Mouse (Mus musculus): ENCODE data around the gene Amh. TPM values are rescaled to one million over a fixed set of nuclear protein-coding genes. Genes with fewer than 3 reads are reported as not detected.

Amh gene
- 0.47 TPM for polyA plus RNA-seq (2021)

DNA sequence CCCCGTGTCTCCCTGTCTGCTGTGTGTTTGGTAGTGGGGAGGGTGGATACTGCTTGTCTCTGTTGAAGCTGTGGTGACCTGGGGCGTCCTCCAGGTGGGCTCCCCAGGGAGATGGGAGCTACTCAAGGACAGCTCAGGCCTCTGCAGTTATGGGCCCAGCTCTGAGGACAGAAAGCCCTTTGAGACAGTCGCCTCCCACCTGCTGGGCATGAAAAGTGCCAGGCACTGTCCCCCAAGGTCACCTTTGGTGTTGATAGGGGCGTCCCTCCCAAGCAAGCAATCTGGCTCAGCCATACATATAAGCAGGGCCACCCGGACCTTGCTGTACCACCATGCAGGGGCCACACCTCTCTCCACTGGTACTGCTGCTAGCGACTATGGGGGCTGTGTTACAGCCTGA is at the start of gene Amh:
Amh (plus strand) TSS at position 328 of the 400 bp plus-strand sequence.
- TF ChIP-seq CTCF (IDR thresholded peaks at IDR 0.05) = no peak
- ATAC-seq (no peak), DNase-seq (ENCODE audit: low read depth, low spot score) (no peak)
- CTCF ChIA-PET = interaction anchor here (0.9 to 2.1 kb wide), 2 partner anchors 13 to 54 kb away, joined by 3 to 8 read pairs; no protein-coding TSS in a partner anchor
- no peaks in the 10 kb centered on the region for H3K27me3 ChIP-seq
- POLR2A ChIA-PET = no interaction called here
- in situ Hi-C loops (cut with MboI; ENCODE audit: low pct_unique_long_range_greater_than_20kb) = no loop called here

DNA sequence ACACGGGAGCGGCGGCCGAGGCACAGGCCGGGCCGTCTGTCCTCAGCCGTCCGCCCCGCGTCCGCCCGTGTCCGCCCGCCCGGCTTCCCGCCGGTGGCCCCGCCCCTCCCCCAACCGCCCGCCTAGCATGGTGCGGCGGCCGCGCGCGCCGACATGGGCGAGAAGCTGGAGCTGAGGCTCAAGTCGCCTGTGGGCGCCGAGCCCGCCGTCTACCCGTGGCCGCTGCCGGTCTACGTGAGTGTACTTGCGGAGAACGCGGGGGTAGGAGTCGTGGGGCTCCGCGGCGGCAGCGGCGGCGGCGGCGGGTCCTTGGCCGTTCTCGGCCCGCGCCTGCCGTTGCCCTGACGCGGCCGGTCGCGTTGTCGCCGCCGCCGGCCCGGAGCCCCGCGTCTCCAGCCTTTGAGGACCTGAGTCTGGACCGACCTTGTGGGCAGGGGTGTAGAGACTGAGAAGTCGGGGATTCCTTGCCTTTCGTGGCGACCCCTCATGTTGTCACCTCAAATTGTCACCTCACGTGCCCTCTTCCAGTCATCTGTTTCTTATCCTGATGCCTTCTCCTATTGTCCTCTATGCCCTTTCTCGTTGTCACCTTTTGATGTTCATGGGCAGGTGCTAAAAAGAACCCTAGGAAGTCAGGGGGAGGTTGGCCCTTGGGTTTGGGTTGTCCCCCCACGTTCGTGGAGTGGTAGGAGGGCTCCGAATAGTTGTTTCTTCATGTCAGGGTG is 49.6 kb upstream of the Amh start:
- DNase-seq (ENCODE audit: low read depth, low spot score) (no peak), ATAC-seq (no peak)
- in situ Hi-C loops (cut with MboI; ENCODE audit: low pct_unique_long_range_greater_than_20kb) = no loop called here
- ChIA-PET POLR2A (interaction anchor here (0.7 to 1.0 kb wide), 2 partner anchors 33 to 39 kb away, joined by 3 to 10 read pairs; no protein-coding TSS in a partner anchor), CTCF (interaction anchor here (7.0 kb wide), 1 partner anchor 18 kb away, joined by 43 read pairs; no protein-coding TSS in a partner anchor)
- TF ChIP-seq CTCF (IDR thresholded peaks at IDR 0.05) = no peak
- H3K27me3 ChIP-seq = no peaks in the 10 kb centered on the region

DNA sequence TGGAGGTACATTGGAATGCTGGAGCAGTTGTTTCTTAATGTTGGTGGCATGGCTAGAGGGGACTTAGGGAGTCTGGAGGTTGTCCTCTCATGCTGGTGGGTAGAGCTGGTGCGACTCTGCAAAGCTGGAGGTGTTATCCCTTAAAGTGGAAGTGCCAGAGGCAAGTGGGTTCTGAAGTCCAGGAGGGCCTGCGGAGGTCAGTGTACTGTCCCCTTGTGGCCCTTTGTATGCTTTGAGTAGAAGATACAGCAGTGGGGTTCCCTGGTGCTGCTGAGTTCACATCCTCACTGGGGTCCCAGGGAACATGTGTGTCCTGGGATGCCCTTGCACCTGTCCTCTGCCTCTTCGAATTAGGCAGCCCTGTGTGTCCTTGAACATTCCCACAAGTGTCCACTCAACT is 48.9 kb upstream of the Amh start:
- no peak for ATAC-seq
- in situ Hi-C loops (cut with MboI; ENCODE audit: low pct_unique_long_range_greater_than_20kb) = no loop called here
- no peak for TF ChIP-seq CTCF (IDR thresholded peaks at IDR 0.05)
- no peaks in the 10 kb centered on the region for H3K27me3 ChIP-seq
- CTCF ChIA-PET = interaction anchor here (7.0 kb wide), 1 partner anchor 18 kb away, joined by 43 read pairs; no protein-coding TSS in a partner anchor
- no peak for DNase-seq (ENCODE audit: low read depth, low spot score)
- POLR2A ChIA-PET = interaction anchor here (0.6 kb wide), 1 partner anchor 54 kb away, joined by 3 read pairs; no protein-coding TSS in a partner anchor

DNA sequence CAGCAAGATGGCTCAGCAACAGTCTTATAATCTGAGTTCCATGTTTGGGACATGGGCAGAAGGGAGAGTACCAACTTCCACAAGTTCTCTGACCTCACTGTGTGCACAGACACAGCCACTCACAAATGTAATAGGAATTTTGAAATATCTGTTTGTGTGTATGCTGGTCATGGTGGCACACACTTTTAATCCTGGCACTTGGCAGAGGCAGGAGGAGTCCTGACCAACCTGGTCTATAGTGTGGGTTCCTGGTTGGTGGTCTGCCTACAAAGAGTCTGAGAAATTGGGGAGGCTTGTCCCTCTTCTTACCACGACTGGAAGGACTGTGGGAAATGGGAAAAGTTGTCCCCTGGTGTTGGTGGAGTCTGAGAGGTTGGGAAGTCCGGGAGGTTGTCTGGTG is 48.5 kb upstream of the Amh start:
- DNase-seq (ENCODE audit: low read depth, low spot score) (no peak), ATAC-seq (no peak)
- TF ChIP-seq CTCF (IDR thresholded peaks at IDR 0.05) = no peak
- in situ Hi-C loops (cut with MboI; ENCODE audit: low pct_unique_long_range_greater_than_20kb) = no loop called here
- no peaks in the 10 kb centered on the region for H3K27me3 ChIP-seq
- POLR2A ChIA-PET = interaction anchor here (0.6 kb wide), 1 partner anchor 54 kb away, joined by 3 read pairs; no protein-coding TSS in a partner anchor
- CTCF ChIA-PET = interaction anchor here (7.0 kb wide), 1 partner anchor 17 kb away, joined by 43 read pairs; no protein-coding TSS in a partner anchor

DNA sequence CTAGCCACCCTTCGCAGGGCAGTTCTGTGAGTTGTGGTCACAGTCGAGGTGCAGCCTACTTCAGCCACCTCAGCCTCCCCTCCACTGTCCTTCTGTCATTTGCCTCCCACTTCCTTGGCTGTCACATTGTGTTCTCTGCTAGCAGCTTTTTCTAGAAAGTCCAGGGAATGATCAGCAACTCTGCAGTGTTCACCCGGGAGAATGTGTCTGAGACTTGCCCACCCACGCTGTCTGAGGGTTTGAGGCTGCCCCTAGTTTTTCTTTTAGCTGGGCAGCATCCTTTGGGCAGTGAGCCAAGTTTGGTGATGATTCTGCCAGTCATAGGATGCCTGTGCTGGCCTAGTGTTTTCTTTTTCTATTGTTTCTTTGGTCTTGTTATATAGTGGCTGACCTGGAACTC is 48.1 kb upstream of the Amh start:
- in situ Hi-C loops (cut with MboI; ENCODE audit: low pct_unique_long_range_greater_than_20kb) = no loop called here
- POLR2A ChIA-PET = interaction anchor here (1.3 kb wide), 1 partner anchor 17 kb away, joined by 3 read pairs; no protein-coding TSS in a partner anchor
- CTCF ChIA-PET = interaction anchor here (1.1 to 7.0 kb wide), 4 partner anchors 10 to 24 kb away, joined by 3 to 43 read pairs (median 3); no protein-coding TSS in a partner anchor
- TF ChIP-seq CTCF (IDR thresholded peaks at IDR 0.05) = no peak
- DNase-seq (ENCODE audit: low read depth, low spot score) (no peak), ATAC-seq (no peak)
- no peaks in the 10 kb centered on the region for H3K27me3 ChIP-seq

DNA sequence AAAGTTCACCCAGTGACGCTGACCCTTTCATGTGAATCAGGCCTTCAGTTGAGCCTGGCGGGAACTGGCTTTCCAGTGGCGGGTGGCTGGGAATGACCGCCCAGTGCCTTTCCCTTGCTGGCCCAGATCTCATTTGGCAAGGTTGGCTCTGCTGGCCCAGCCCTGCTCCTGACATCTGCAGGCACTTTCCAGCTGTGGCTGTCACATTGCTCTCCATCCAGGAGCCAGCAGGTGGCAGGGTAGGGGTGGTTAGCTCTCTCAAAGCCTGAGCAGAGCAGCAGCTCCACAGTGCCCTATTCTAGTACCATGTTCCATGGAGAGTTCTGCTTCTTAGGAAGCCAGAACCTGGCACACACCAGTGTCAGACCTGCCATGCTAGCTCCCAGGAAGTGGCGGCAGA is 47.3 kb upstream of the Amh start:
- ChIA-PET POLR2A (interaction anchor here (0.5 to 1.3 kb wide), 2 partner anchors 17 to 186 kb away, joined by 3 to 4 read pairs; no protein-coding TSS in a partner anchor), CTCF (interaction anchor here (0.8 to 7.0 kb wide), 5 partner anchors 10 to 74 kb away, joined by 3 to 43 read pairs (median 3); no protein-coding TSS in a partner anchor)
- in situ Hi-C loops (cut with MboI; ENCODE audit: low pct_unique_long_range_greater_than_20kb) = no loop called here
- H3K27me3 ChIP-seq = no peaks in the 10 kb centered on the region
- no peak for TF ChIP-seq CTCF (IDR thresholded peaks at IDR 0.05)
- no peak for ATAC-seq
- DNase-seq (ENCODE audit: low read depth, low spot score) = no peak

DNA sequence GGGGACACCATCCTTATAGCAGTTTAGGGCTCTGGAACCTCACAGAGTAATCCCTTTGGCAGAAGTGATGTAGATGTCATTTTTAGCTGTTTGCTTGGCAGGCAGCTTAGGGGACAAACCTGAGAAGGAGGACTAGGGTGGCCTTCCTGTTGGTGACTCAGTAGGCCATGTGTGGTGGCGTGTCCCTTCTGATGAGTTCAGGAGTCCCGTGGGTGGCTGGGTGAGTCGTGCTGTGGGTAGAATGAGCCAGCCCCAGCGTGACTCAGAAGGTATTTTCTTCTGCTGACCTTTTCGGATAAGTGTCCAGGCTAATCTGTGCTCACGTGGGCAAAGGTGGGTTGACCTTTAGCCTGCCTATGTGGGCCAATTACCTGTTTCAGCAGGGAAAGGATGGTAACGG is 46.4 kb upstream of the Amh start:
- DNase-seq (ENCODE audit: low read depth, low spot score) (no peak), ATAC-seq (no peak)
- H3K27me3 ChIP-seq = no peaks in the 10 kb centered on the region
- in situ Hi-C loops (cut with MboI; ENCODE audit: low pct_unique_long_range_greater_than_20kb) = no loop called here
- no peak for TF ChIP-seq CTCF (IDR thresholded peaks at IDR 0.05)
- CTCF ChIA-PET = interaction anchor here (1.4 to 7.0 kb wide), 4 partner anchors 12 to 23 kb away, joined by 3 to 43 read pairs (median 4); no protein-coding TSS in a partner anchor
- POLR2A ChIA-PET = interaction anchor here (0.8 kb wide), 1 partner anchor 39 kb away, joined by 3 read pairs; the partner anchor contains the start of gene Sf3a2

DNA sequence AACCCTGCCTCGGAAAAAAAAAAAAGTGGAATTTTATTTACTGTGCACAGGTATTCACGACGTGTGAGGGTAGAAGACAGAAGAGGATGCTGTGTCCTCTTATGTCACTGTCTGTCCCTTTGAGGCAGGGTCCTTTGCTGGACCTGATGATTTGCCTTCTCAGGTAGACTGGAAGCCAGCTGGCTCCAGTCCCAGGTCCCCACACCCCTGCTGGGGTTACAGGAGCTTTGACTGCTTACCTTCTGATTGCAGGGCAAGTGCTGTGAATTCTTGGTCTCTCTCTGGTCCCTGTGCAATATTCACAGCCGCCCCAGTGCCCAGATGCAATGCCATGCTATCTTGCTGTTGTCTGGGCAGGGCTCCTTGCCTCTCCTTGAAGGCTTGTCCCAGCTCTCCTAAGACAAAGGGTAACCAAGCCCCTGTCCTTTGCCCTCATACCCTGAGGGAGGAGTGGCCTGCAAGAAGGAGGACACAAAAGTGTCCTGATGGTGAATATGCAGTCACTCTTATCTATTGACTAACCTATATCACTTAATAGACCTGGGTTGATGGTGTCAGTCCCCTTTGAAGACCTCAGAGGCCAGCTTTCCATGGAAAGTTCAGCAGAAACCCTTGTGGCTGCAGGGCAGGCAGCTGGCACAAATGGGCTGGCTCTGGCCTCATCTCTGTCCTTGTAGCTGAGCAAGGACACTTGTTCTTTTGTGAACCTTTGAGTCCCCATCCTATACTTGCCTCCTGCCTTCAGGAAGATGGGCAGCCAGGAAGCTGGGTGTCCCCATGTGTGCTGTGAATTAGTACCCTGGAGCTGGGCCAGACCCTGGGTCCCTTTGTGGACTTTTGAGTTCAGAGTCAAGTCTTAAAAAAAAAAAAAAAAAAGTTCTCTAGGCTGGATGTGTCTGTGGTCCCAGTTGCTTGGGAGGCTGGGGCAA is 44.2 kb upstream of the Amh start:
- no peak for TF ChIP-seq CTCF (IDR thresholded peaks at IDR 0.05)
- in situ Hi-C loops (cut with MboI; ENCODE audit: low pct_unique_long_range_greater_than_20kb) = no loop called here
- DNase-seq (ENCODE audit: low read depth, low spot score) (no peak), ATAC-seq (no peak)
- CTCF ChIA-PET = interaction anchor here (7.0 kb wide), 1 partner anchor 13 kb away, joined by 43 read pairs; no protein-coding TSS in a partner anchor
- POLR2A ChIA-PET = interaction anchor here (0.7 to 0.8 kb wide), 2 partner anchors 21 to 23 kb away, joined by 3 to 9 read pairs; no protein-coding TSS in a partner anchor
- H3K27me3 ChIP-seq = no peaks in the 10 kb centered on the region

DNA sequence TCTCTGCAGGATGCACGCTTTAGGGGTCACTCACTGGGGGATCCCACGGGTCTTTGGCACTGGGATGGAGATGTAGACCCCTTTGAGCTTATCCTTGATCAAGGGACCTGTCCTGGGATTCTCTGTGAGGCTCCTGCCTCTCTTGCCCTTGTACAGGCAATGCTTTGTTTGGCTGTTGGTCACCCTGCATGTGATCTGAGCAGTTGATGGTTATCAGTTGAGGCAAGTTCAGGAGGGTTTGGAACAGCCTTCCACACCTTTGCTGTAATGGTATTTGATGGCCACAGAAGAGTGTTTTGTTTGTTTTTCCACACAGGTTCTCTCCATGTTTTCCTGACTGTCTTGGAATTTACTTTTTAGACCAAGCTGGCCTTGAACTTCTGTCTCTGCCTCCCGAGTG is 43.2 kb upstream of the Amh start:
- POLR2A ChIA-PET = no interaction called here
- CTCF ChIA-PET = interaction anchor here (7.0 kb wide), 1 partner anchor 12 kb away, joined by 43 read pairs; no protein-coding TSS in a partner anchor
- in situ Hi-C loops (cut with MboI; ENCODE audit: low pct_unique_long_range_greater_than_20kb) = no loop called here
- no peaks in the 10 kb centered on the region for H3K27me3 ChIP-seq
- DNase-seq (ENCODE audit: low read depth, low spot score) = no peak
- no peak for ATAC-seq
- no peak for TF ChIP-seq CTCF (IDR thresholded peaks at IDR 0.05)

DNA sequence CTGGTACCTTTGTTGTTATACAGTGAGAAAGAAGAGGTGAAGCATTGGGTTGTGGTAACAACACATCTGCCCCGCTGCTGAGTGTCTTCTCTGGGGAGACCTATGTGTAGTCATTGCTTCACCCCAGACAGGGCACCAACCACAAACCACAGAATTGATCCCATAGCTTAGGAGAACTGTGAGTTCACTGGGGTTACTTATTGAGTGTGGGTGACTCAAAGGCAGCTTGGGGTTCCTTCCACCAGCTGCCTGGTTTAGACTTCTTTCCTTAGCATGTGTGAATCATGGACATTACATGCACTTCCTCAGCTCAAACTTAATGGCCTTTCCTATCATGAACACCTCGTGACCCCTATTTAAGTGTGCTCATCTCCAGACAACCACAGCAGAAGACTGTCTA is 41.5 kb upstream of the Amh start:
- ChIA-PET POLR2A (no interaction called here), CTCF (interaction anchor here (1.6 to 2.6 kb wide), 2 partner anchors 11 to 12 kb away, joined by 8 to 9 read pairs; no protein-coding TSS in a partner anchor)
- no peak for TF ChIP-seq CTCF (IDR thresholded peaks at IDR 0.05)
- DNase-seq (ENCODE audit: low read depth, low spot score) = peak; percentile 85
- ATAC-seq = peak; percentile 61
- in situ Hi-C loops (cut with MboI; ENCODE audit: low pct_unique_long_range_greater_than_20kb) = no loop called here
- no peaks in the 10 kb centered on the region for H3K27me3 ChIP-seq
